Mouse (Mus musculus): ENCODE measurements around the gene Olfr1124.

- TF ChIP-seq POLR2A (IDR thresholded peaks at IDR 0.05; ENCODE audit: control insufficient read depth, low read depth, low read length) (no peak), CTCF (IDR thresholded peaks at IDR 0.05; ENCODE audit: control insufficient read depth, insufficient read depth, insufficient replicate concordance, low read depth, low read length) (no peak)
These were observed 50.1 kb downstream of the Olfr1124 start for GRCm38 (mm10) chr2:87480207-87480606.
